Comparison of ENCODE assay signal across 18 mouse cellular contexts in genomic region chr9:15653036-15653435, GRCm38 (mm10). TPM values are rescaled to one million over a fixed set of nuclear protein-coding genes. Genes with fewer than 3 reads are reported as not detected.
A peak's percentile ranks its signal among the peaks of the same experiment; 100 is the strongest.
DNase-seq lines count a peak whose midpoint lies in the region; ATAC-seq and TF ChIP-seq lines count a peak whose summit lies in the region.
"Had no signal": no experiment of that assay in that cellular context is flagged by ENCODE, and none has a peak within 500 bp of the region (broad histone marks: within the 10 kb centered on the region; RNA-seq: fewer than 3 reads in every experiment).

No protein-coding gene starts in this region.

- ATAC-seq in hindbrain, embryonic 15.5 days (ENCODE audit: low FRiP score, low read depth) = peak; percentile 79
- peak; percentile 64 for ATAC-seq in forebrain, embryonic 16.5 days
- no peak for ATAC-seq in megakaryocyte-erythroid progenitor cell, adult 5-6 weeks (replicated peaks; ENCODE audit: low FRiP score, low TSS enrichment, poor library complexity, severe bottlenecking)

- TF ChIP-seq EP300 in CH12.LX (IDR thresholded peaks at IDR 0.05; ENCODE audit: low read length) = no peak
- TF ChIP-seq EP300 in heart, adult 2 months (IDR thresholded peaks at IDR 0.05; ENCODE audit: insufficient read depth, low read depth, low read length) = no peak

- in situ Hi-C loops in CH12.LX (cut with MboI; ENCODE audit: low pct_ligation_motif_present, low pct_unique_long_range_greater_than_20kb, low sequenced_read_pairs) = no loop called here

- no peak for TF ChIP-seq RAD21 in CH12.LX (IDR thresholded peaks at IDR 0.05; ENCODE audit: low read depth, low read length)

- no peaks in the 10 kb centered on the region for H3K4me1 ChIP-seq in hindbrain, embryonic 15.5 days (replicated peaks)
- H3K4me1 ChIP-seq in hindbrain, embryonic 10.5 days (replicated peaks) = peaks cover 9% of the 10 kb centered on the region; the same call in 1 of the 2 replicates
- H3K4me1 ChIP-seq in CH12.LX (ENCODE audit: control insufficient read depth in 1 of 2, insufficient read depth in 2 of 2) = peaks cover 14 to 48% of the 10 kb centered on the region in 2 experiments
- H3K4me1 ChIP-seq in forebrain, embryonic 16.5 days (replicated peaks; ENCODE audit: control insufficient read depth, insufficient read depth, low read length) = no peaks in the 10 kb centered on the region
- H3K4me1 ChIP-seq in heart, adult 2 months (ENCODE audit: control insufficient read depth, insufficient read depth, low read length) = peaks cover 4% of the 10 kb centered on the region; the same call in 1 of the 2 replicates
- H3K4me1 ChIP-seq: liver, embryonic 15.5 days had no signal

- H3K4me2 ChIP-seq in hindbrain, embryonic 15.5 days = no peak overlapping the region
- no peak overlapping the region for H3K4me2 ChIP-seq in CH12.LX (ENCODE audit: insufficient read depth, low read depth, poor library complexity, severe bottlenecking)
- H3K4me2 ChIP-seq in forebrain, embryonic 16.5 days (ENCODE audit: low read length) = no peak overlapping the region
- H3K4me2 ChIP-seq: liver, embryonic 15.5 days had no signal

- H3K27ac ChIP-seq in hindbrain, embryonic 15.5 days (replicated peaks) = no peak overlapping the region
- H3K27ac ChIP-seq in hindbrain, embryonic 10.5 days = no peak overlapping the region
- no peak overlapping the region for H3K27ac ChIP-seq in CH12.LX (ENCODE audit: insufficient read depth, low read depth)
- H3K27ac ChIP-seq in forebrain, embryonic 16.5 days (ENCODE audit: low read length) = no peak overlapping the region
- H3K27ac ChIP-seq in heart, adult 2 months = no peak overlapping the region
- H3K27ac ChIP-seq: liver, embryonic 15.5 days had no signal

- no peaks in the 10 kb centered on the region for H3K9me3 ChIP-seq in hindbrain, embryonic 15.5 days
- H3K9me3 ChIP-seq in hindbrain, embryonic 10.5 days = peaks cover 9% of the 10 kb centered on the region; the same call in 1 of the 2 replicates
- H3K9me3 ChIP-seq in CH12.LX (replicated peaks; ENCODE audit: low read length) = peaks cover 14% of the 10 kb centered on the region
- H3K9me3 ChIP-seq in forebrain, embryonic 16.5 days (ENCODE audit: control insufficient read depth, low read length) = no peaks in the 10 kb centered on the region
- H3K9me3 ChIP-seq: liver, embryonic 15.5 days had no signal

- dilution Hi-C loops in CH12.LX (cut with MboI; ENCODE audit: extremely low pct_ligation_motif_present, extremely low pct_unique_long_range_greater_than_20kb, low sequenced_read_pairs) = no loop called here

- H3K9ac ChIP-seq in hindbrain, embryonic 15.5 days = no peak overlapping the region
- no peak overlapping the region for H3K9ac ChIP-seq in CH12.LX (ENCODE audit: insufficient read depth, low read depth)
- H3K9ac ChIP-seq in forebrain, embryonic 16.5 days (replicated peaks; ENCODE audit: low read depth, low read length) = no peak overlapping the region
- no peak overlapping the region for H3K9ac ChIP-seq in heart, adult 2 months (ENCODE audit: low read depth, low read length)
- H3K9ac ChIP-seq: liver, embryonic 15.5 days had no signal

- no peak for TF ChIP-seq POLR2A in CH12.LX (IDR thresholded peaks at IDR 0.05; ENCODE audit: low read depth, low read length)
- no peak for TF ChIP-seq POLR2A in heart, adult 2 months (IDR thresholded peaks at IDR 0.05; ENCODE audit: insufficient read depth, low read depth, low read length)

- H3K79me2 ChIP-seq in CH12.LX (replicated peaks; ENCODE audit: control insufficient read depth, extremely low read depth, insufficient read depth, poor library complexity, severe bottlenecking) = no peaks in the 10 kb centered on the region
- no peaks in the 10 kb centered on the region for H3K79me2 ChIP-seq in heart, adult 2 months (replicated peaks; ENCODE audit: control insufficient read depth, insufficient read depth, low read length)

- H3K36me3 ChIP-seq in hindbrain, embryonic 15.5 days = no peaks in the 10 kb centered on the region
- H3K36me3 ChIP-seq in hindbrain, embryonic 10.5 days = no peaks in the 10 kb centered on the region
- H3K36me3 ChIP-seq in CH12.LX (replicated peaks in 1 of 2; ENCODE audit: control insufficient read depth in 1 of 2, insufficient read depth in 1 of 2, low read length in 1 of 2) = no peaks in the 10 kb centered on the region
- H3K36me3 ChIP-seq in forebrain, embryonic 16.5 days (ENCODE audit: control insufficient read depth, insufficient read depth) = no peaks in the 10 kb centered on the region
- no peaks in the 10 kb centered on the region for H3K36me3 ChIP-seq in heart, adult 2 months (ENCODE audit: control insufficient read depth, insufficient read depth, low read length)
- H3K36me3 ChIP-seq: liver, embryonic 15.5 days had no signal

- no peak for TF ChIP-seq CTCF in CH12.LX (conservative IDR thresholded peaks at IDR 0.05 in 1 of 2, IDR thresholded peaks at IDR 0.05 in 1 of 2; ENCODE audit: low read depth in 2 of 2, low read length in 2 of 2)
- no peak for TF ChIP-seq CTCF in heart, adult 2 months (IDR thresholded peaks at IDR 0.05)

- no peak for DNase-seq in hindbrain, embryonic 10.5 days (ENCODE audit: low spot score)
- DNase-seq in CH12.LX (ENCODE audit: extremely low read depth) = peak; percentile 38
- DNase-seq in layer of hippocampus, postnatal 10 days (ENCODE audit: low spot score in 2 of 2) = peak; percentile 16 to 20
- DNase-seq in heart, adult 2 months = no peak
- DNase-seq: cerebellum, adult 18-20 months; embryo, embryonic 11 days; heart, postnatal 14 days; kidney, adult 11 months; kidney, postnatal 14 days; lung, postnatal 36 days; thymus, adult 18-20 months had no signal

- no peak overlapping the region for H3K4me3 ChIP-seq in hindbrain, embryonic 15.5 days
- H3K4me3 ChIP-seq in hindbrain, embryonic 10.5 days = no peak overlapping the region
- H3K4me3 ChIP-seq in CH12.LX (replicated peaks in 1 of 3; ENCODE audit: low read depth in 2 of 3, low read length in 2 of 3, poor library complexity in 1 of 3) = no peak overlapping the region
- no peak overlapping the region for H3K4me3 ChIP-seq in forebrain, embryonic 16.5 days (replicated peaks; ENCODE audit: low read length)
- no peak overlapping the region for H3K4me3 ChIP-seq in heart, adult 2 months
- H3K4me3 ChIP-seq: erythroblast, embryonic 14.5 days; liver, embryonic 15.5 days had no signal

- no peaks in the 10 kb centered on the region for H3K27me3 ChIP-seq in hindbrain, embryonic 15.5 days
- no peaks in the 10 kb centered on the region for H3K27me3 ChIP-seq in hindbrain, embryonic 10.5 days (ENCODE audit: insufficient read depth, poor library complexity, severe bottlenecking)
- H3K27me3 ChIP-seq in CH12.LX (replicated peaks) = no peaks in the 10 kb centered on the region
- H3K27me3 ChIP-seq in forebrain, embryonic 16.5 days (replicated peaks; ENCODE audit: control insufficient read depth, insufficient read depth, low read length) = no peaks in the 10 kb centered on the region
- H3K27me3 ChIP-seq in heart, adult 2 months (ENCODE audit: control insufficient read depth, insufficient read depth, low read length) = no peaks in the 10 kb centered on the region
- H3K27me3 ChIP-seq: liver, embryonic 15.5 days had no signal

- intact Hi-C loops in heart, adult 2 months (cut with DNase I) = no loop called here

TF ChIP-seq in CH12.LX, 34 proteins besides CTCF, POLR2A, EP300 and RAD21:
- TF ChIP-seq KAT2A (IDR thresholded peaks at IDR 0.05; ENCODE audit: insufficient replicate concordance, low read length) = no peak
- no peak for TF ChIP-seq CHD1 (IDR thresholded peaks at IDR 0.05; ENCODE audit: low read depth, low read length)
- 0 out of 2 replicates have a peak, but pooled peaks have one; percentile 9 for TF ChIP-seq IRF4 (IDR thresholded peaks at IDR 0.05; ENCODE audit: low read depth, low read length)
TF ChIP-seq in CH12.LX: peak in this region for 1.

RNA-seq across cellular contexts. Expression of gene Deup1, which starts 25.3 kb away (rescaled TPM):
- 1.3 and 2.3 TPM in 2 replicates for polyA plus RNA-seq in hindbrain, embryonic 15.5 days (2015; fragmentation: Nextera tagmentation; extraction: Ambion mirVana)
- polyA plus RNA-seq in hindbrain, embryonic 10.5 days (2016; fragmentation: Nextera tagmentation; extraction: Ambion mirVana) = 4.2 and 5.8 TPM in 2 replicates
- total RNA-seq in CH12.LX (2012; rRNA removed) = 0.04 TPM in 1 of 2 replicates, not detected in the other
- total RNA-seq in CH12.LX (2014; rRNA removed) = 0.24 and 0.42 TPM in 2 replicates
- 0.27 and 0.29 TPM in 2 replicates for polyA plus RNA-seq in CH12.LX (2012; ENCODE audit: insufficient read length, low read depth)
- 1.4 and 1.6 TPM in 2 replicates for polyA plus RNA-seq in forebrain, embryonic 16.5 days (2015; fragmentation: Nextera tagmentation; extraction: Ambion mirVana)
- total RNA-seq in layer of hippocampus, postnatal 10 days (2021) = 1 to 10 TPM; 1.6 to 1.8 TPM
- not detected for total RNA-seq in heart, adult 2 months (2021)
- polyA plus RNA-seq in heart, adult 2 months (2012; rRNA removed) = 0.16 and 0.18 TPM in 2 replicates
- total RNA-seq in megakaryocyte-erythroid progenitor cell, adult 5-6 weeks (2014; fragmentation: Nextera tagmentation) = not detected in 2 replicates
- not detected in 2 replicates for total RNA-seq in megakaryocyte-erythroid progenitor cell, adult 5-6 weeks (2017)
- total RNA-seq: monocyte, adult 5-6 weeks; neutrophil, adult 5-6 weeks had no signal

RNA-seq across cellular contexts. Expression of gene Slc36a4, which starts 56.5 kb away (rescaled TPM):
- 26.9 and 30.5 TPM in 2 replicates for polyA plus RNA-seq in hindbrain, embryonic 15.5 days (2015; fragmentation: Nextera tagmentation; extraction: Ambion mirVana)
- 11.3 and 12.4 TPM in 2 replicates for polyA plus RNA-seq in hindbrain, embryonic 10.5 days (2016; fragmentation: Nextera tagmentation; extraction: Ambion mirVana)
- total RNA-seq in CH12.LX (2012; rRNA removed) (8.4 and 9.0 TPM in 2 replicates), CH12.LX (2014; rRNA removed) (9.2 and 10.3 TPM in 2 replicates)
- polyA plus RNA-seq in CH12.LX (2012; ENCODE audit: insufficient read length, low read depth) = 6.6 and 6.9 TPM in 2 replicates
- 31.7 and 33.1 TPM in 2 replicates for polyA plus RNA-seq in forebrain, embryonic 16.5 days (2015; fragmentation: Nextera tagmentation; extraction: Ambion mirVana)
- 10 to 100 TPM; 47.5 to 49.1 TPM for total RNA-seq in layer of hippocampus, postnatal 10 days (2021)
- total RNA-seq in heart, adult 2 months (2021) = 1 to 10 TPM; 6.9 to 7.4 TPM
- 3.3 and 7.9 TPM in 2 replicates for polyA plus RNA-seq in heart, adult 2 months (2012; rRNA removed)
- 1.3 and 1.7 TPM in 2 replicates for total RNA-seq in megakaryocyte-erythroid progenitor cell, adult 5-6 weeks (2014; fragmentation: Nextera tagmentation)
- 1.8 and 2.9 TPM in 2 replicates for total RNA-seq in megakaryocyte-erythroid progenitor cell, adult 5-6 weeks (2017)

Comparison
In these comparisons a context has a peak if more than half of its experiments do, and no peak if none do; other contexts are left out.
1. DNase-seq: peak in CH12.LX (single experiment) and layer of hippocampus, postnatal 10 days (2 of 2); none in hindbrain, embryonic 10.5 days (single experiment) and heart, adult 2 months (0 of 2).